Mouse (Mus musculus): Measurements from ENCODE around the gene Zfp804a.

The Zfp804a gene

DNA sequence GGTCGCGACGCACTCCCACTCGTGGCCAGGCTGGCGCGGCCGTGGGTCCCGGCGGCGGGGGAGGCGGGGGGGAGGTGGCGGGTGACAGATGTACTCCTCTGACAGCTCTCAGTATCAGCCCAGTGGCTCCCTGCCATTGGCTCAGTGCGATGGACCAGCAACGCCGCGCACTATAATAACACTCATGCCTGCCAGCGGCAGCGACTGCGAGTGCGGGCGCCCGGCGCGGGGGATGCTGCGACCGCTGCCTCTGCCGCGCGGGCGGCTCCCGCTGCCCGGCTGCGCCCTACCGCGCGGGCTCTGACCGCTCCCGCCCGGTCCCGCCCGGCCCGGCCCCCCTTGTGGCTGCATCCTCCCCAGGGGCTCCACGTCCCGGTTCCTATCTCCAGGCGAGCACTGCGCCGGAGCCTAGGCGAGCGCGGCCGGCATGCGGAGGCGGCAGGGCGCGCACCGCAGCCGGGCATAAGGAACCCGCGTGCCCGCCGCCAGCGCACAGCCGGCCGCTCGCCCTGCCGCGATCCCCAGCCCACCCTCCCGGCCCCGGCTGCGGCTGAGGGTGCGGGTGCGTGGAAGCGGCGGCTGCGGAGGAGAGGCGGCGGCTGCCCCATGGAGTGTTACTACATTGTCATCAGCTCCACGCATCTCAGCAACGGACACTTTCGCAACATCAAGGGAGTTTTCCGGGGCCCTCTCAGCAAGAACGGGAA lies at the start of gene Zfp804a:
Zfp804a (plus strand) TSS at position 38 of the 707 bp plus-strand sequence.
- in situ Hi-C loops (cut with MboI): no loop called here

GRCm38 (mm10) chr2:82051635-82052034 lies 1.4 kb upstream of the Zfp804a start:
- in situ Hi-C loops (cut with MboI): no loop called here

DNA sequence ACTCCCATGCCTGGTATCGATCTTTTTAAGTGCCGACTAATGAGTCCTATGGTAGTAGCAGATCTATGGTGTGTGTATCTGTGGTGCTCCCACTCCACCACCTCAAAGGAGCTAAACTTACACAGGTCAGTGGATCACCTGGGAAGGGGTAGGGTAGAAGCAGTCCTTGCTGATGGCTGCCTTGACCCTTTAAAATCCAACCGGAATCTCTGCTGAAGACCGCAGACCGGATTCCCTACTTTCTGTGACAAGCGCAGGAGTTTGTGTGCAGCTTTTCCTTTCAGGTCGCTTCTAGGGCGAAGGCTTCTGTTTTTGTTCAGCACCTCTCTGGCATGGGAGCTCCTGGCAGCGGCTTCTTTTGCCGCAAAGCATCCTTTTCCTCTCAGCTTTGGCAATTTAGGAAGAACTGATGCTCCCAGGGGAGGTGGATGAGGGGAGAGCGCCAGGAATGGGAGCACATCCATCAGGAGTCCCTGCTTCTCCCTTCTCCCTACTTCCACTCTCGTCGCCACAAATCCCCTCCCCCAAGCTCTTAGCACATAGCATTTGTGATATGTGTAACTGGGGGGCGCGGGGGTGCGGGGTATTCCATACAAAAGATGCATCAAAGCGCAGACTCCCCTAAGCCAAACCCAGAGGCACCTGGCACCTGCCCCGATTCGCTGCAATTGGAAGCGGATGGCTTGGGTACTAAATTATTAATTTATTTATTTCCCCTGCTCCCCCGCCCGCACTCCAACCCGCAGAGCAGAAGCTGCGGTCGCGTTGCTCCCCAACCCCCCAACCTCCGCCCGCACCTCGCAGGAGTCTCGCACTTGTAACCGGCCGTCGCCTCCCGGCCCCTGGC lies 461 bp upstream of the Zfp804a start:
- in situ Hi-C loops (cut with MboI): no loop called here

DNA sequence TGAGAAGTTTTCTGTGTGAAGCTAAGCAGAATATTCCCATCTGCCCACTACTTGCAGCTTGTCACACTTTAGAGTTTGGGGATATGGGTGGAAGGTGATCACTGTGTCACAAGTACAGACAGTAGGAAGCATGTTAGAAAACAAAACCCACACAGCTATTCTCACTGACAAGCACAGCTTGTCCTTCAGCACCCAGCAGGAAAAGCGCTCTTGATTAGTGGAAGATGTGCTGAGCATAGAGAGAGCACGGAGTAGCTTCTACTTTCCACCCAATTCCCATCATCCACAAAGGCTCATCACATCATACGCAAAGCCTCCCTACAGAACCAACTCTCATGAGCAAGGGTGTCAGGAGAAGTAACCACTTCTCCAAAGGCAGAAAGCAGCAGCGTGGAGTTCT lies 1.4 kb downstream of the Zfp804a start:
- in situ Hi-C loops (cut with MboI): no loop called here

DNA sequence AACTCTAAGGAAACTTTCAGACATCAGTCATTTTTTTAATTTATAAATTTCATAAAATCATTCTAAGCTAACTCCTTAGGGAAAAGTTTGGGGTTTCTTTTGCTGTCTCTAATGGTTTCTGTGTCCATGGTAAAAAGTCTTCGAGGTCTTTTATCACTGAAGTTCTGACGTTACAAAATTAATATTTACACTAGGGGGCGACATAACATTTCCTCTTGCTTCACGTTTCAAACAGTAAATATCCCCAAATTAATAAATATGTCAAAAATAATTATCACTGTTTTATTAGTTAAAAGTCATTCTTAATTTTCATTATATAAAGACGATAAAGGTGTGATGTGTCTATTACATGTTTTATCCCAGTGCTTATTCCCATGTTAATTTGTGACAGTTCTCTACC lies 11.6 kb downstream of the Zfp804a start:
- in situ Hi-C loops (cut with MboI): no loop called here

GRCm38 (mm10) chr2:82067912-82068311 lies 14.9 kb downstream of the Zfp804a start:
- in situ Hi-C loops (cut with MboI): no loop called here

DNA sequence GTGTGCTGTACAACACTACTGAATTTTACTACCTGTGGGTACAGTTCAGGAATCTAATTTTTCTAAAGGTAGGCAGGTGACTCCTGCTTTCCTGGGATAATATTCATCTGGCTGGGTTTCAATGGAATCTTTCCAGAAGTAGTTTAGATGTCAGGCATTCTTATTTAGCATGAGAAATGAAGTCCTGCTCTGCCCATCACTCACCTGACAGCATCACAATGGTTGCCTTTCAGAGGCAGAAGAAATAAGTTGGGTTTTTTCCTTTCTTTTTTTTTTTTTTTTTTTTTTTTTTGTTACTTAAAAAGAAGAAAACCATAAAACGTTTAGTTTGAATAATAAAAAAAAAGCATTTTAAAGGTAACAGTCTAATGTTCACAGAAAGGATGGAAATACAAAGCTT lies 16.1 kb downstream of the Zfp804a start:
- in situ Hi-C loops (cut with MboI): no loop called here

GRCm38 (mm10) chr2:82076883-82077282 lies 23.9 kb downstream of the Zfp804a start:
- in situ Hi-C loops (cut with MboI): no loop called here

DNA sequence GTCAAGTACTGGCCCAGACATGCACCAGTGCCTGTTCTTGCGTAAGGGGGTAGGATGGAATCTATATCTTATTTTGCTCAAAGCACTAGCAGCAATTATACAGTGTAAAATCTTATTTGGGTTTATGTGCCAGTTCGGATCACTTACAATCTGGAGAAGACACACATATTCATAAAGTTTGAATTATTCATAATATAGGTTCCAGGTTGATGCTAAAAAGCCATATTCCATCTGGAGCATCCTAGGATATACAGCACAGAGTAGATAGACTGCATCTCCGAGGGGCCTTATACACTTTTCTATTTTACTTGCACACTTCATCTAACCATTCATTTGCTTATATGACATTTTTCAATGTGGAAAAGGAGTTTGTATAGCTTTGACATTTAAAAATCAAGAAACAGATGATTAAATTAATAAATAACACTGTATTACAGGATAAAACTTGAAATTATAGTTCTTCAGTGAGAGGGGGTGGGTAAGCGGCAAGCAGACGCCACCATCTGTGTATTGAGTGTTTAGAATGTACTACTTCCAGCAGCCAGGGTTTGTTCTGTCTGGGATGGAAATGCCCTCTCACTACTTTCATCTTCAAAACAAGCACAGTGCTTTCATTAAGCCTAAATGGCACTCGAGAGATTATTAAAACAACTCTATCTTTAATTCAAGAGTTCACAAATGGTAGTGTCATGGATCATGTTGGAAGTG lies 25.4 kb downstream of the Zfp804a start:
- in situ Hi-C loops (cut with MboI): no loop called here

DNA sequence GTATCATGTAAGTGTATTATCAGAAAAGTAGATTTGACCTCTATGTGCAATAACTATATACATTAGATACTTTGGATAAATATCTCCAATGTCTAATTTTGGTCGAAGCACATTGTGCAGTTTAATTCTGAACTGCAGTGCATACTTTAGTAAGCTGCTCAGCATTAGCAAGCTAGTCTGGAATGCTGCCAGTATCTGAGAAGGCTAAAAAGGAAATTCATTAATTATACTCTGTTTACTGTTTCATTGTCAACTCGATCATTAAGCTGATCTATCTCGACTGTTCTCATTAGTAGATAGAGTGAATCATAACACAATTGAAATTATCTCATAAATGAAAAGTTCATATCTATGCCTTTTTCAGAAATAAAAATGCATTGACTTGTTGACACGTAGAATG lies 27.7 kb downstream of the Zfp804a start:
- in situ Hi-C loops (cut with MboI): no loop called here

- in situ Hi-C loops (cut with MboI): no loop called here
These were observed 60.1 kb downstream of the Zfp804a start for GRCm38 (mm10) chr2:82113148-82113547.

GRCm38 (mm10) chr2:82113650-82114049 lies 60.6 kb downstream of the Zfp804a start:
- in situ Hi-C loops (cut with MboI): no loop called here

DNA sequence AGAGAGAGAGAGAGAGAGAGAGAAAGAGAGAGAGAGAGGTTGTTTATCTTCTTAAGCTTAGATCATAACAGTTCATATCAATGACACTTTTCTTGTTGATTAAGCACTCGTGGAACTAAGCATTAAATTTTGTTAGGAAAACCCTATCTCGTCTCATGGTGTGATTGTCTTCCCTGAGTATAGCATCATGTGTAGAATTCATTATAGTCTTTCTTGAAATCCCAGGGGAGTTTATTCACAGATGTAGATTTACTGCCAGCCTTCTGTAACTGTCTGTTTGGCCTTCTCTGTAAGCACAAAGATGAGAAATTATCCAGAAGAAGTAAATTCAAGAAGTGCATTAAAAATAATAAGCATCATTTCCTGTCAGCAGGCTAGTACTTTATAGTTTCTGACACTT lies 66.6 kb downstream of the Zfp804a start:
- in situ Hi-C loops (cut with MboI): no loop called here

GRCm38 (mm10) chr2:82178693-82179092 lies 125.7 kb downstream of the Zfp804a start:
- in situ Hi-C loops (cut with MboI): no loop called here

- in situ Hi-C loops (cut with MboI): no loop called here
These were observed 128.0 kb downstream of the Zfp804a start for GRCm38 (mm10) chr2:82181010-82181409.

- in situ Hi-C loops (cut with MboI): no loop called here
These were observed 146.9 kb downstream of the Zfp804a start for GRCm38 (mm10) chr2:82199901-82200300.

- in situ Hi-C loops (cut with MboI): no loop called here
These were observed 147.6 kb downstream of the Zfp804a start for GRCm38 (mm10) chr2:82200616-82201015.

DNA sequence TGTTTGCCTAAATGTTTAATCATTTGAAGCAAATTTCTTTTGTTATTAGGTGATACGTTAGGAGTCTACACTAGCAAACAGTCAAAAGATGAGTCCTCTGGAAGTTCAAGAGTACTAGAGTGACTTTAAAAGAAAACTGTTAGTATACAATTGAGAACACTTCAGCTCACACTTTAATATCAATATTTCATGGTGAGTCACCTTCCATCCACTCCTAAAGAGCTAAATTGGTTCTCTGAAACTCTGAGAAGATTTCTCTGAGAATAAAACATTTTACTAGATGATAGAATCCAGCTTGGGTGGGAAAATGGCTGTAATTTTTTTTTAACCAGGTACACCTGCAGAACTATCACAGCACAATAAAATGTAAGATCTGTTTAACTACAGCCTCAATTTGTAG lies 157.6 kb downstream of the Zfp804a start:
- in situ Hi-C loops (cut with MboI): no loop called here

DNA sequence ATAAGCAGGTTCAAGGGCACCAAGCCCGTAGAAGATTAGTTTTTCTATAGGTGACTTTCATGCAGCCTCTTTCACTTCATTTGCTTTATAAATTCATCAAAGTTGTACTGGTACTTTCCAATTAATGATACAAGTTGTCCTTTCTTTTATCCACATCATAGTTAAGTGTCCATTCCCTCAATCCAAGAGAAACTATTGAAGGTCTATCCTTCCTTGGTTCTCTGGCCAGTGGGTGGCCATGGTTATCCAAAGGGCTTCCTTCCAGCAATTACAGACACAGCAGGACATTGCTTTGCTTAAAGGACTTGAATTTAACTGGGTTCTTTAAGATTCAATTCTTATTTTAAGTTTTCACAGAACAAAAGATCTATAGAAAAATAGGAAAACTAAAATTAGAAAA lies 158.9 kb downstream of the Zfp804a start:
- in situ Hi-C loops (cut with MboI): no loop called here

- in situ Hi-C loops (cut with MboI): no loop called here
These were observed 164.9 kb downstream of the Zfp804a start for GRCm38 (mm10) chr2:82217873-82218272.

DNA sequence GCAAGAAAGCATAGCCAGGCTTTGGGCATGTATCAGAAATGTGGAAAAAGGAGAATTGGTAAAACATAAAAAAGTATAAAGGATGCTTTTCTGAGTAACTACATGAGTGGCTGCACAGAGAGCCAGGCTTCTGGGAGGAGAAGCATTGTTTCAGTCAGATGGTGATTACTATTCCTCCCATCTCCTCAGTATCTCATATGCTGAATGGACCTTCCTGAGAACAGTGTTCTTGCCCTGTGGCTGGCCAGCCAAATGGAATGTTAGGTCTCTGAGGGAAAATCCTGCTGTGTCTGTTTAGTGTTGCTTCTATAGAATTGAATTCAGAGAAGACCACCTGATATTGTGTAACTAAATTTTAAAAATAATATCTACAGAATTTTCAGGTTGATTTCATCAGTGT lies 193.0 kb downstream of the Zfp804a start:
- in situ Hi-C loops (cut with MboI): no loop called here

- in situ Hi-C loops (cut with MboI): no loop called here
These were observed 194.0 kb downstream of the Zfp804a start for GRCm38 (mm10) chr2:82246902-82247522.

All from mature B cell (primary cell).